Mouse (Mus musculus) embryonic fibroblast, embryonic 13.5 days (primary cell): ENCODE measurements around the gene S100z. TPM values are rescaled to one million over a fixed set of nuclear protein-coding genes. Genes with fewer than 3 reads are reported as not detected.

Experiments
- H3K27ac ChIP-seq: 2 replicates; pipeline ENCODE4 v1.5.1; 2012; ENCODE audit warnings: low read length, control low read depth, inconsistent platforms; ENCODE audit not compliant: insufficient read depth
- H3K4me1 ChIP-seq: 2 replicates; pipeline ENCODE4 v1.6.1; 2011; ENCODE audit warnings: low read length; ENCODE audit not compliant: control insufficient read depth, insufficient read depth
- H3K4me3 ChIP-seq: 2 replicates; pipeline ENCODE4 v1.5.1; 2011; ENCODE audit warnings: mild to moderate bottlenecking, control low read depth, low read length; ENCODE audit not compliant: insufficient read depth
- CTCF ChIP-seq: IDR thresholded peaks from 2 replicates; pipeline ENCODE4 v1.5.1; 2011; ENCODE audit warnings: mild to moderate bottlenecking, control low read depth, low read length, moderate library complexity, borderline replicate concordance; ENCODE audit not compliant: insufficient read depth
- POLR2A ChIP-seq: IDR thresholded peaks from 2 replicates; pipeline ENCODE4 v1.6.1; 2011; ENCODE audit warnings: low read depth, mild to moderate bottlenecking, control low read depth, low read length, moderate library complexity
- polyA plus RNA-seq: library from polyadenylated mRNA; stranded (reverse); fragments of >200 nt; gene quantifications from 2 replicates; pipeline ENCODE4 v1.2.4, GENCODE M21; 2011; ENCODE audit warnings: low read depth; ENCODE audit not compliant: missing spikeins, insufficient read length

S100z gene
- polyA plus RNA-seq, 1 experiment: not detected

- no peak for TF ChIP-seq POLR2A
- no peak for TF ChIP-seq CTCF
- Histone ChIP-seq H3K27ac (no peak overlapping the region), H3K4me3 (no peak overlapping the region), H3K4me1 (peaks cover 7% of the 10 kb centered on the region)
Observed at GRCm38 (mm10) chr13:95450636-95451210, 27.8 kb downstream of the S100z start.

GRCm38 (mm10) chr13:95449730-95450129 lies 28.8 kb downstream of the S100z start:
- TF ChIP-seq POLR2A: no peak
- TF ChIP-seq CTCF: no peak
- H3K27ac ChIP-seq: no peak overlapping the region
- H3K4me1 ChIP-seq: peaks cover 7% of the 10 kb centered on the region
- no peak overlapping the region for H3K4me3 ChIP-seq

GRCm38 (mm10) chr13:95444824-95445223 lies 33.7 kb downstream of the S100z start, which contains the start of gene Crhbp:
Gene Crhbp (minus strand): TSS chr13:95444924.
- Histone ChIP-seq H3K27ac (no peak within 1 kb of the TSS), H3K4me3 (peak within 1 kb of the TSS; percentile 5; the same call in 1 of the 2 replicates), H3K4me1 (no peaks in the 10 kb centered on the region)
- no peak for TF ChIP-seq CTCF
- TF ChIP-seq POLR2A: no peak

- Histone ChIP-seq H3K27ac (no peak overlapping the region), H3K4me1 (no peaks in the 10 kb centered on the region), H3K4me3 (no peak overlapping the region)
- TF ChIP-seq POLR2A: no peak
- TF ChIP-seq CTCF: no peak
Observed at GRCm38 (mm10) chr13:95444291-95444690, 34.2 kb downstream of the S100z start.

- H3K4me3 ChIP-seq: peak overlapping the region; percentile 5; the same call in 1 of the 2 replicates
- TF ChIP-seq CTCF (no peak), POLR2A (no peak)
- no peak overlapping the region for H3K27ac ChIP-seq
- H3K4me1 ChIP-seq: no peaks in the 10 kb centered on the region
Observed at GRCm38 (mm10) chr13:95443376-95444233, 34.9 kb downstream of the S100z start.

- Histone ChIP-seq H3K27ac (no peak overlapping the region), H3K4me3 (no peak overlapping the region), H3K4me1 (no peaks in the 10 kb centered on the region)
- TF ChIP-seq POLR2A (no peak), CTCF (no peak)
Observed at GRCm38 (mm10) chr13:95442901-95443300, 35.6 kb downstream of the S100z start.

GRCm38 (mm10) chr13:95439569-95439968 lies 39.0 kb downstream of the S100z start:
- Histone ChIP-seq H3K4me1 (no peaks in the 10 kb centered on the region), H3K27ac (no peak overlapping the region), H3K4me3 (no peak overlapping the region)
- no peak for TF ChIP-seq CTCF
- no peak for TF ChIP-seq POLR2A

- Histone ChIP-seq H3K27ac (no peak overlapping the region), H3K4me1 (0 out of 2 replicates have a peak, but pooled peaks cover 4% of the 10 kb centered on the region), H3K4me3 (no peak overlapping the region)
- TF ChIP-seq POLR2A (no peak), CTCF (no peak)
Observed at GRCm38 (mm10) chr13:95431760-95432159, 46.8 kb downstream of the S100z start.

- H3K4me1 ChIP-seq: peaks cover 15% of the 10 kb centered on the region
- H3K27ac ChIP-seq: no peak overlapping the region
- no peak for TF ChIP-seq CTCF
- TF ChIP-seq POLR2A: no peak
- H3K4me3 ChIP-seq: no peak overlapping the region
Observed at GRCm38 (mm10) chr13:95427499-95427898, 51.0 kb downstream of the S100z start.

Other genes starting within 250 kb of the S100z start
- gene Pde8b, start 228.4 kb downstream of the S100z start, polyA plus RNA-seq: 21.7 and 44.1 TPM in 2 replicates
- 36.5 and 58.5 TPM in 2 replicates for gene Zbed3, start 155.1 kb downstream of the S100z start, polyA plus RNA-seq
- 24.1 and 24.2 TPM in 2 replicates for gene Aggf1, start 103.4 kb downstream of the S100z start, polyA plus RNA-seq
- not detected in 2 replicates for gene Crhbp, start 33.8 kb downstream of the S100z start, polyA plus RNA-seq
- 11.9 and 17.7 TPM in 2 replicates for gene F2rl1, start 46.5 kb upstream of the S100z start, polyA plus RNA-seq
- 268 and 320 TPM in 2 replicates for gene F2r, start 139.8 kb upstream of the S100z start, polyA plus RNA-seq
- gene F2rl2, start 218.1 kb upstream of the S100z start, polyA plus RNA-seq: 0.20 TPM in 1 of 2 replicates, not detected in the other